Mouse (Mus musculus) kidney, postnatal 4 days (tissue): ENCODE results near the gene Rrp7a.
A peak's percentile ranks its signal among the peaks of the same experiment; 100 is the strongest.

Source experiments
- DNase-seq, 2 experiments: peaks; one replicate each; pipeline ENCODE4 v3.0.0; 2021; ENCODE audit warnings: mixed read lengths in 2 of 2

Rrp7a gene

GRCm38 (mm10) chr15:83122566-83123145, at the start of gene Rrp7a:
Rrp7a (minus strand) TSS chr15:83122801.
- DNase-seq, result peak; percentile 95 to 96

GRCm38 (mm10) chr15:83171712-83172481, 49.3 kb upstream of the Rrp7a start:
- peak; percentile 96 to 98 for DNase-seq

GRCm38 (mm10) chr15:83170956-83171659, 48.5 kb upstream of the Rrp7a start:
- peak; percentile 45 to 64 for DNase-seq

- DNase-seq, result peak; percentile 47 to 55
Observed at GRCm38 (mm10) chr15:83169772-83170722, 47.4 kb upstream of the Rrp7a start.

GRCm38 (mm10) chr15:83168875-83169771, 46.5 kb upstream of the Rrp7a start:
- peak in 1 of 2 experiments; percentile 35 for DNase-seq

- no peak for DNase-seq
Observed at GRCm38 (mm10) chr15:83168311-83168710, 45.7 kb upstream of the Rrp7a start.

- no peak for DNase-seq
Observed at GRCm38 (mm10) chr15:83167550-83168065, 45.0 kb upstream of the Rrp7a start.

GRCm38 (mm10) chr15:83167126-83167525, 44.5 kb upstream of the Rrp7a start:
- peak; percentile 45 to 62 for DNase-seq

- peak in 1 of 2 experiments; percentile 34 for DNase-seq
Observed at GRCm38 (mm10) chr15:83166642-83167041, 44.0 kb upstream of the Rrp7a start.

GRCm38 (mm10) chr15:83165526-83166315, 43.1 kb upstream of the Rrp7a start:
- DNase-seq, result no peak

- DNase-seq, result peak; percentile 58 to 74
Observed at GRCm38 (mm10) chr15:83164971-83165471, 42.4 kb upstream of the Rrp7a start.

- DNase-seq, result no peak
Observed at GRCm38 (mm10) chr15:83162818-83163485, 40.4 kb upstream of the Rrp7a start.

- DNase-seq, result no peak
Observed at GRCm38 (mm10) chr15:83162001-83162400, 39.4 kb upstream of the Rrp7a start.

GRCm38 (mm10) chr15:83161062-83161748, 38.6 kb upstream of the Rrp7a start:
- DNase-seq, result no peak

- no peak for DNase-seq
Observed at GRCm38 (mm10) chr15:83160561-83160960, 38.0 kb upstream of the Rrp7a start.

GRCm38 (mm10) chr15:83159823-83160222, 37.2 kb upstream of the Rrp7a start:
- DNase-seq, result no peak

- no peak for DNase-seq
Observed at GRCm38 (mm10) chr15:83158587-83159160, 36.1 kb upstream of the Rrp7a start.

GRCm38 (mm10) chr15:83157667-83158064, 35.1 kb upstream of the Rrp7a start:
- DNase-seq, result no peak
